Mouse (Mus musculus): ENCODE measurements at regions not wholly inside any gene's neighbourhood (a gene's known extent, or its start where the extent isn't known, plus 50 kb on each side); places are given as distances from the start of the nearest gene placed in this dataset.

DNA sequence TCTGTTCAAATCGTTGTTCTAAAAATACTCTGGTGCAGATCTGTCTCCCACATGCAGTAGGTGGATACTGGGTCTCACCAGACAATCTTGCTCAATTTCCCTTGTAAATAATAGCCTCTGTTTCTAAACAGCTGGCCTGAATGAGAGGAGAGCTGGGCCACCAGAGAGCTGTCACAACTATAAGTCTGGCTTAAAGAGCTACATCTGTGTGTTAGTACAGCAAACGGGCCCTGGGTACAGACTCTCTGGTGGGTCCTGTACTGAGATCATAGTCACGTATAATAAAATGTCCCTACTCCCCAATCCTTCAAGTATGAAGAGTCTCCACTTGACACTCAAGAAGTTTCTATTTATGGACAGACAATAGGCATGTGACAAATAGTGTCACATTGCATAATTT lies 375.7 kb upstream of the Noct start:
- 86% methylated on average over 3 of the region's 3 CpGs for WGBS

DNA sequence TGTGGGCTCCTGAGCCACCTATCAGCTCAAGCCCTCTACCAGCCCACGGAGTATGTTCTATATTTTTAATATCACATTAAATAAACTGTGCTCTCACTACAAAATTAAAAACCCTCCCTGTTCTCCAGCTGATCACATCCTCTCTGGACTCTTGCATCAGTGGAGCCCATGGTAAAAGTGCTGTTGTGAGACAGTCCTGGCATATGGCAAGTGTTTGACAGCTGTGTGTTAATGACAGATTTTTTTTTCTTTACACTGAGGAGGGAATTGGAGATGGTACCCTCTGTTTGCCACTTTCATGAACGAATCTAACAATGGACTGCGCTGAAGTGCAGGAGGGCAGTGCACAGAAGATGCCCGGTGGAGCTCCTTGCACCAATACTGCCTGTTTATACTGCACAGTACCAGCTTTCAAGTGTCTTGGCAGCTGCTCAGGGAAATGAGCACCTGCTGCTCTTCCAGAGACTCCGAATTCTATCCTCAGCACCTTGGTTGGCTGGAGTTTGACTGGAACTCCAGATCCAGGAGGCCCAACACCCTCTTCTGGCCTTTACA lies 373.1 kb upstream of the Noct start:
- no peaks in the 10 kb centered on the region for H3K4me1 ChIP-seq
- H3K27ac ChIP-seq (replicated peaks), result no peak overlapping the region
- H3K9me3 ChIP-seq (replicated peaks), result no peaks in the 10 kb centered on the region
- no peaks in the 10 kb centered on the region for H3K27me3 ChIP-seq (ENCODE audit: low read depth, poor library complexity, severe bottlenecking)
- no peak overlapping the region for H3K4me3 ChIP-seq
- no peak for DNase-seq (ENCODE audit: low spot score)
- 91% methylated on average over 5 of the region's 5 CpGs for WGBS
- H3K36me3 ChIP-seq, result no peaks in the 10 kb centered on the region

More for the DNA sequence above, 375.7 kb upstream of the Noct start:
- Histone ChIP-seq H3K9me3 (replicated peaks) (no peaks in the 10 kb centered on the region), H3K36me3 (no peaks in the 10 kb centered on the region), H3K4me3 (no peak overlapping the region), H3K27me3 (ENCODE audit: low read depth, poor library complexity, severe bottlenecking) (no peaks in the 10 kb centered on the region), H3K27ac (replicated peaks) (no peak overlapping the region), H3K4me1 (peaks cover 3% of the 10 kb centered on the region; the same call in 1 of the 2 replicates)
- DNase-seq (ENCODE audit: low spot score), result no peak

DNA sequence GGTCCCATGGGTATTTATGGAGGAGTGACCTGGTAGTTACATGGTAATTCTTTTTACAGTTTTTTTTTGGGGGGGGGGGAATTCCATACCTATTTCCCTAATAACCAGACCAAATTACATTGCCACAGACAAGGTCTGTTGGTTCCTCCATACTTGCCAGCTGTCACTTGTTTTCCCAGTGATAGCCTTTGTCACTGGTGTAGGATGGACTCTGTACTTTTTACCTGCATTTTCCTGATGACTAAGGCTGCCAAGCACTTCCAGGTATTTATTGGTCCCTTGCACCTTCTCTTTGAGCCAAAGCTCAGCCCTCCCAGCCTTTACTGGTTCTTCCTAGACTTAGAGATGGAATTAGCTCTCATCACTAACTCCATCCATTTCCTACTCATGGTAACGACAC lies 357.1 kb upstream of the Noct start:
- no peaks in the 10 kb centered on the region for H3K9me3 ChIP-seq (replicated peaks)
- no peaks in the 10 kb centered on the region for H3K4me1 ChIP-seq
- no peaks in the 10 kb centered on the region for H3K27me3 ChIP-seq (ENCODE audit: low read depth, poor library complexity, severe bottlenecking)
- DNase-seq (ENCODE audit: low spot score), result no peak
- no peak overlapping the region for H3K27ac ChIP-seq (replicated peaks)
- no peaks in the 10 kb centered on the region for H3K36me3 ChIP-seq
- no peak overlapping the region for H3K4me3 ChIP-seq
- WGBS, result 86% methylated on average over 1 of the region's 1 CpGs

DNA sequence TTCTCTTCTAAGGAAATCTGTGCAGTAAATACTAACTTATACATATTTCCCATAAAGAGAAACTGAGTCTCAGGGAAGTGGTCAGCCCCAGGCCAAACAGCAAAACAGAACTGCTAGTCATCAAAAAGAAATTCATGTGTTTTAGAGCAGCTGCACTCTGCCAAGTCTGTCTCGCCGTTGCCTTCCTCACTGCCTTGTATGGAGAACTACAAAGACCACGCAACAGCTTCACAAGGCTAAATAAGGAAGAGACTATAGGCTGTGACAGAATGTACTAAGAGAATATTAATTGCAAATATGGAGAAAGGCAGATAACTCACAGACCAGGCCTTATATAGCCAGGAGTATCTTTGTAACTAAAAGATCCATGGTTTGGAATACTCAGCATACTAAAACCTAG lies 355.0 kb upstream of the Noct start:
- DNase-seq (ENCODE audit: low spot score), result no peak
- H3K36me3 ChIP-seq, result no peaks in the 10 kb centered on the region
- over 99% methylated on average over 3 of the region's 3 CpGs for WGBS

DNA sequence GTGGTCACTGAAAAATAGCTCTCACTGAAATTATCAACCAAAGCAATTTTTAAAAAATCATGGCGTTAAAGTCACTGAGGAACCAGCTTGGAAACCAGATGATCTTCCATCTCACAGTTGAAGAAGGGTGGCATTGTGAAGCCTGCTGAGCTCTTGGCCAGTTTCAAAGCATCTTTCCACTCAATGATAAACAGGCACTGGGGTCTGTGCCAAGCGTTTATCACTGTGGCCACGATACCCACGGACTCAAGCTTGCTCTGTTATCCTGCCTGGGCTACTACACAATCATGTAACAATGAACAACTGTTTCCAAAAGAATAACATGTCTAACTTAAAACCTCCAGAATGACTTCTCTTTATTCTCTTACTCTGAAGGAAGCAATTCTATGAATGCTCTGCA lies 345.2 kb upstream of the Noct start:
- no peak overlapping the region for H3K4me3 ChIP-seq
- peaks cover 26% of the 10 kb centered on the region for H3K4me1 ChIP-seq
- no peaks in the 10 kb centered on the region for H3K36me3 ChIP-seq
- no peaks in the 10 kb centered on the region for H3K27me3 ChIP-seq (ENCODE audit: low read depth, poor library complexity, severe bottlenecking)
- DNase-seq (ENCODE audit: low spot score), result no peak
- WGBS, result 93% methylated on average over 4 of the region's 4 CpGs
- H3K27ac ChIP-seq (replicated peaks), result no peak overlapping the region
- no peaks in the 10 kb centered on the region for H3K9me3 ChIP-seq (replicated peaks)

More for the DNA sequence above, 355.0 kb upstream of the Noct start:
- Histone ChIP-seq H3K27me3 (ENCODE audit: low read depth, poor library complexity, severe bottlenecking) (no peaks in the 10 kb centered on the region), H3K4me3 (no peak overlapping the region), H3K9me3 (replicated peaks) (no peaks in the 10 kb centered on the region), H3K4me1 (no peaks in the 10 kb centered on the region), H3K27ac (replicated peaks) (no peak overlapping the region)

DNA sequence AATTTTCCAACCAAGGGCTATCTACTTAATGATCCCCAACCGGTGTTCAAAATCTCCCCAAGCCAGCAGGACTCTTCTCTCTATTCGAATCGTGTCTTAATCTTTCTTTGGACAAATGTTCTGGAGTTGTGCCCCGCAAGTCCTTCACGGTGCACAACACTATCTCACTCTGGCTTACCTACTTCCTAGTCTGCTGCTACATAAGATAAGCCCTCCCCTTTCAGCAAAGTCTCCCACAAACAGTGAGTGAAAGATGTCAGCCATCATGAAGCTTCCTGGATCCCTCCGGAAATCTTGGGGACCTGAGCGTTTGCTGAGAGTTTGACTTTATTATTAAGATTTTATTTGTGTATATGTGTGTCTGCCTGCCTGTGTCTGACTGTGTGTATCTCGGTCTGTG lies 344.7 kb upstream of the Noct start:
- Histone ChIP-seq H3K9me3 (replicated peaks) (no peaks in the 10 kb centered on the region), H3K4me3 (no peak overlapping the region), H3K27me3 (ENCODE audit: low read depth, poor library complexity, severe bottlenecking) (no peaks in the 10 kb centered on the region), H3K27ac (replicated peaks) (no peak overlapping the region), H3K36me3 (no peaks in the 10 kb centered on the region), H3K4me1 (peaks cover 26% of the 10 kb centered on the region)
- no peak for DNase-seq (ENCODE audit: low spot score)
- WGBS, result 90% methylated on average over 8 of the region's 8 CpGs

DNA sequence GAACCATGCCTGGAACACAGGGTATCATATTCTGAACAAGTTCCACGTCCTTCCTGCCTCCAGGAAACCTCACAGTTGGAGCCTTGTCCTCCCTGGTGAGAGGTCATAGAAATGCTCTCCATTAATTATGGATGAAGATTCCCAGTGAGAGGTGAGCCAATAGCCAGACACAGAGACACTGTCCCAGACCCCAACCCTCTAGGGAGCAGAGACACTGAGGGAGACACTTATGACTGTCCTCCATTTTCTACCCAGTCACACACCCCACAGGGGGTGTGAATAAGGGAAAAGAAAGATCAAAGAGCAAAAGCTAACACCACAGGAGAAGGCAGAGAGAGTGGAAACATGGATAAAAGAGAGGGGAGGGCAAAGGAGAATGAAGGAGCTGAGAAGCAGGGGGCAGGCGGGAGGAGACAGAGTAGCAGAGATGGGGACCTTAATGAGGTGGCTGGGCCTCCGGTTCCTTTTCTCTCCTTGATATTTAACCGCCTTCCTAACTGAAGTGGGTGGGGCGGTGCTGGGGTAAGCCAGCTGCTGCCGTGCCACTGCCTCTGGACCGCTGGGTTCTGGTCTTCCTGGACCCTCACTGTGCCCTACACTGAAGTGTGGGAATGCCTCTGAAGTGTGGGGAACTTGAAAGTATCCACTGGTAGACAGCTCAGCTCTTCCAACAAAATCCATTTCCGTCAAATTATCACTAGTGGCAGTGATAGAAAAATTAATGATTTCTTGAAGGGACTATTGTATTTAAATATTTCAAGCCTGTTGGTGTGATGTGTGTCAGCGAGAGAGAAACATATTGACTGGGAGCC lies 342.6 kb upstream of the Noct start:
- H3K4me3 ChIP-seq, result peak overlapping the region; percentile 32
- H3K4me1 ChIP-seq, result peaks cover 26% of the 10 kb centered on the region
- H3K9me3 ChIP-seq (replicated peaks), result no peaks in the 10 kb centered on the region
- 8% methylated on average over 9 of the region's 9 CpGs for whole genome bisulfite sequencing
- peak overlapping the region; percentile 86 for H3K27ac ChIP-seq (replicated peaks)
- H3K27me3 ChIP-seq (ENCODE audit: low read depth, poor library complexity, severe bottlenecking), result no peaks in the 10 kb centered on the region
- no peaks in the 10 kb centered on the region for H3K36me3 ChIP-seq
- peak; percentile 51 for DNase-seq (ENCODE audit: low spot score)

DNA sequence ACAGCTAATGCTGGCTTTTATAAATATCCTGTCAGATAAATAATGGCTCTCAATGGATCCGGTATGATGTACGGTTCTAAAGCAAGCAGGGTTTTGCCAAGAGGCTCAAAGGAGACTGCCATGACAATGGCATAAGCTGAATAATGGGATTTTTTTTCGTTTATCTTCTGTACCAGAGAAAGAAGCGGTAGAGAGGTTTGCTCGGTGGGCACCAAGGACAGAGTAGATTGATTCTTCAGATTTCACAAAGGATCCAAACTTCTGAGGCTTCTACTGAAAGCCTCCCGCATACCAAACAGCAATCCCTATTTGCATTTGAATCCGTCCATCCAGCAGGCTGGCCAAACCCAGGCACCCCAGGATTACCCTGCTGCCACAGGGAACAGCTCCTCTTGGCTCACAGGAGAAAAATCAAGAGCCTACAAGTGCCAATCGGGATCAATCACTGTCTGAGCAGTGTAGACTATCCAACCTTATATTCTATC lies 342.0 kb upstream of the Noct start:
- Histone ChIP-seq H3K36me3 (no peaks in the 10 kb centered on the region), H3K9me3 (replicated peaks) (no peaks in the 10 kb centered on the region), H3K27me3 (ENCODE audit: low read depth, poor library complexity, severe bottlenecking) (no peaks in the 10 kb centered on the region), H3K27ac (replicated peaks) (peak overlapping the region; percentile 86), H3K4me1 (peaks cover 26% of the 10 kb centered on the region), H3K4me3 (peak overlapping the region; percentile 32)
- DNase-seq (ENCODE audit: low spot score), result peak; percentile 69
- WGBS, result 7% methylated on average over 8 of the region's 8 CpGs

DNA sequence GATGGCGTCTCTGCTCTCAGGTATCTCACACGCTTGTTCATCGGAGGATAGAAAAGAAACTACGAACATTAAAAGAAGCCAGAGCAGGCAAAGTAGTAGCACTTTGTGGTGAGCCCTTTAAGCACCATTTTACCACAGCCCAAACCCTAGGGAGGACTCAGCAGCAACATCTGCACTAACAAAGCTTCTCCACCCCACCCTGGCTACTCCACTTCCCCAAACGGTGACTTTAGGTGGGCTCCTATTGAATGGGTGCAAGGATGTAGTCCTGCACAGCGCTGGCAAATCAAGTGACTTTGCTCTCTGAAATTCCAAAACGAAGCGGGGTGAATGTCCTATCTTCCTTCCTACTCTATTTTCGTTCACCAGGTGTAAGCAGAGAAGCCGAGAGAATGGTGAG lies 337.9 kb upstream of the Noct start:
- no peak overlapping the region for H3K27ac ChIP-seq (replicated peaks)
- H3K9me3 ChIP-seq (replicated peaks), result no peaks in the 10 kb centered on the region
- H3K4me1 ChIP-seq, result peaks cover 20% of the 10 kb centered on the region
- WGBS, result 86% methylated on average over 10 of the region's 10 CpGs
- no peak overlapping the region for H3K4me3 ChIP-seq
- no peak for DNase-seq (ENCODE audit: low spot score)
- no peaks in the 10 kb centered on the region for H3K36me3 ChIP-seq
- no peaks in the 10 kb centered on the region for H3K27me3 ChIP-seq (ENCODE audit: low read depth, poor library complexity, severe bottlenecking)

DNA sequence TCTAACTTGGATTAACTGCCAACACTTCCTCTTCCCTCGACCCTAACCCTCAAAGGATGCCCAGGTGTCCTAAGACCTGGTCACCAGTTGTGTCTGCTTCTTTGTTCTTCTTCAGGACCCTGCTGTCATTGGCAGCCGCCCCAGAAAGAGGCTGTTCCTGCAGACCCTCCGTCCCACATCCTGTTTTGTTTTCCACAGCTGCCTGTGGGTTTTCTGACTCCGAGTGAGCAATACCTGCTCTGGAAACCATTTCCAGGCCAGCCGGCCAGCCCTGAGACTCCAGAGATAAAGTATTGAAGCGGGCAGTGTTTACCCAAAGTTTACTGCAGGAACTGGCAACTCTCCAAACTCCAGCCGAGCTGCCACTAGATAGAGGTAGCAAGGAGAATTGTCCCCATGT lies 337.2 kb upstream of the Noct start:
- Histone ChIP-seq H3K36me3 (no peaks in the 10 kb centered on the region), H3K27ac (replicated peaks) (peak overlapping the region; percentile 39; the same call in 1 of the 2 replicates), H3K9me3 (replicated peaks) (no peaks in the 10 kb centered on the region), H3K4me1 (peaks cover 13% of the 10 kb centered on the region), H3K27me3 (ENCODE audit: low read depth, poor library complexity, severe bottlenecking) (no peaks in the 10 kb centered on the region), H3K4me3 (no peak overlapping the region)
- no peak for DNase-seq (ENCODE audit: low spot score)
- WGBS, result 60% methylated on average over 7 of the region's 7 CpGs

DNA sequence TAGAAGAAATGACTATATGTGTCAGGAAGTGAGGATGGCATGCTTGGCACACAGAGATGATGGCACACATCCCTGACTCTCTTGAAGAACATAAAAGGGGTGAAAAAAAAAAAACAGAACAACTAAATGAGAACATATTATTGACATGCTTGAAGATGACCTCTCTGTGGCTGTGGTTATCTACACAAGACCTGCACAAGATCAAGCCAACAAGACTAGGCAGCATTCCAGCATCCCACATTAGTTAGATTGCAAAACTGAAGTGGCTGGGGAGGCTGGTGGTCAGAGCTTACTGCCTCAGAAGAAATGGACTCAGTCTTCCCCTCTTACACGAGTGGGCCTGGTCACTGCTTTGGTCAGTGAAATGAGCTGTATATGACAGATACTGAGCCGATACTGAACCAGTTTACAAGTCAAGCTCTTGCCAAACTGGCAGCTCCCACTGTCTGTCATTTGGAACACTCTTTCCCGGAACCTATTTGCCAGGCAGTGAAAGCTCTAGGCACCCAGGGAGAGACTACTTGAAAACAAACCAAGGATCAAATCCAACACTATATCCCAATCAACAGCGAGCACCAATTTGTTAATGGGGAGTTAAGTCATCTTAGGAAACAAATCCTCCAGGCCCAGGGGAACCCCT lies 335.6 kb upstream of the Noct start:
- no peak for DNase-seq (ENCODE audit: low spot score)
- Histone ChIP-seq H3K9me3 (replicated peaks) (no peaks in the 10 kb centered on the region), H3K4me3 (no peak overlapping the region), H3K4me1 (no peaks in the 10 kb centered on the region), H3K27me3 (ENCODE audit: low read depth, poor library complexity, severe bottlenecking) (no peaks in the 10 kb centered on the region), H3K27ac (replicated peaks) (no peak overlapping the region), H3K36me3 (no peaks in the 10 kb centered on the region)
- 91% methylated on average over 4 of the region's 4 CpGs for WGBS

DNA sequence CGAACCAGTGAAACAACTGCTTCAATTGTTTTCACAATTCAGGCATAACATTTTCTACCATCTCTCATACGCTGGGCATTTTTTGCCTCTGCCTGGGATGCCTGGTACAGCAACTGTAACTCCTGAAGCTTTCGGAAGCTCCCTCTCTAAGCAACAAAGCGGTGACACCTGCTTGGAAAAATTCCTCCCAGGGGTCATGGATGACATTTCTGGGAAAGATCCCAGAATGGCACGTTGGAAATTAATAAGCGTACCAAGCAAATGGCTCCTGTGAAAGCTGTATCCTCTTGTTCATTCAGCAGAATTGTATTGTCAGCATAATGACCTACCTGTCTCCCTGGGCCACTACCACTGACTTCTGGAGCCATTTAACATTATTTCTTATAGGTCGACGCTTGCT lies 333.7 kb upstream of the Noct start:
- no peak for DNase-seq (ENCODE audit: low spot score)
- H3K9me3 ChIP-seq (replicated peaks), result no peaks in the 10 kb centered on the region
- no peaks in the 10 kb centered on the region for H3K27me3 ChIP-seq (ENCODE audit: low read depth, poor library complexity, severe bottlenecking)
- no peak overlapping the region for H3K4me3 ChIP-seq
- H3K27ac ChIP-seq (replicated peaks), result no peak overlapping the region
- H3K36me3 ChIP-seq, result no peaks in the 10 kb centered on the region
- 94% methylated on average over 8 of the region's 8 CpGs for WGBS
- H3K4me1 ChIP-seq, result no peaks in the 10 kb centered on the region

DNA sequence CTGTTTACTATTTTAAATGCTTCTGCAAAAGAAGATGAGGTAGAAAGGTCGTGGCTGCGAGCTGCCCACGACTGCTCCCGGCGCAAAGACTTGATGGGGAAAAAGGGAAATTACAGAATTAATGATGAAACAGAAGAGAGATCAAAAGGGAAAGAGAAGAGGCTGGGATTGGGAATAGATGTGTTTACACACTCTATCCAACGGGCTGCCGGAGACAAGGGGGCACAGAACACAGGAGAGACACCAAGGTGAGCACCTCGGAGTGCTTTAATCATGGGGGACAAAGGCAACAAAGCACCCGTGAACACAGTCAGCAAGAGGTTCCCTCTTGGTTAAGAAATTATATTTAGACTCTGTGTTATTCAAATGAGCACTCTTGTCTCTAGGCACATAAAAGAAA lies 326.1 kb upstream of the Noct start:
- DNase-seq (ENCODE audit: low spot score), result no peak
- H3K27ac ChIP-seq (replicated peaks), result peak overlapping the region; percentile 10; the same call in 1 of the 2 replicates
- no peak overlapping the region for H3K4me3 ChIP-seq
- no peaks in the 10 kb centered on the region for H3K9me3 ChIP-seq (replicated peaks)
- 87% methylated on average over 9 of the region's 9 CpGs for WGBS
- H3K27me3 ChIP-seq (ENCODE audit: low read depth, poor library complexity, severe bottlenecking), result peaks cover 5% of the 10 kb centered on the region; the same call in 1 of the 2 replicates
- peaks cover 8% of the 10 kb centered on the region; the same call in 1 of the 2 replicates for H3K4me1 ChIP-seq
- H3K36me3 ChIP-seq, result no peaks in the 10 kb centered on the region
